Mouse (Mus musculus) left cerebral cortex, adult 9 months (tissue): ENCODE results near the gene Abl1.

Experiments used
- DNase-seq, 2 experiments: peaks; one replicate each; pipeline ENCODE4 v3.0.0; 2022; ENCODE audit warnings: low spot score in 2 of 2

The Abl1 gene

DNA sequence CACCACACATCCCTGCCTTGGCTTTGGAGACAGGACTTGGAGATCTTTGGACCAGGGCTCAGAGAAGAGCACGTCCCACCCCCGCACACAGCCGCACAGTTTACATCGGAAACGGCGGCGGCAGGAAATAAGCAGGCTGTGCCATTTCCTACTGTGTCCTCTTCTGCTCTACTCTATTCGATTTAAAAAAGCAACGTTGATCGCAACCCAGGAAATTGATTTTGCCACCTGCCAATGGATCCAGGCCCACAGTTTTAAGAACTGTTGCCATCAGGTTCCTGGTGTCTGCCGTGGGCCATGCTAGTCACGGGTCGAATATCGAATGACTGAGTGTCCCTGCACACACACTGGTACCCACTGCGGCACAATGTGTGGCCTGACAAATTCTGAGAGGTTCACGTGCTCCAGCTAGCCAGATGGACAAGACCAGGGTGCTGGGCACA, 137.3 kb downstream of the Abl1 start:
- no peak for DNase-seq

DNA sequence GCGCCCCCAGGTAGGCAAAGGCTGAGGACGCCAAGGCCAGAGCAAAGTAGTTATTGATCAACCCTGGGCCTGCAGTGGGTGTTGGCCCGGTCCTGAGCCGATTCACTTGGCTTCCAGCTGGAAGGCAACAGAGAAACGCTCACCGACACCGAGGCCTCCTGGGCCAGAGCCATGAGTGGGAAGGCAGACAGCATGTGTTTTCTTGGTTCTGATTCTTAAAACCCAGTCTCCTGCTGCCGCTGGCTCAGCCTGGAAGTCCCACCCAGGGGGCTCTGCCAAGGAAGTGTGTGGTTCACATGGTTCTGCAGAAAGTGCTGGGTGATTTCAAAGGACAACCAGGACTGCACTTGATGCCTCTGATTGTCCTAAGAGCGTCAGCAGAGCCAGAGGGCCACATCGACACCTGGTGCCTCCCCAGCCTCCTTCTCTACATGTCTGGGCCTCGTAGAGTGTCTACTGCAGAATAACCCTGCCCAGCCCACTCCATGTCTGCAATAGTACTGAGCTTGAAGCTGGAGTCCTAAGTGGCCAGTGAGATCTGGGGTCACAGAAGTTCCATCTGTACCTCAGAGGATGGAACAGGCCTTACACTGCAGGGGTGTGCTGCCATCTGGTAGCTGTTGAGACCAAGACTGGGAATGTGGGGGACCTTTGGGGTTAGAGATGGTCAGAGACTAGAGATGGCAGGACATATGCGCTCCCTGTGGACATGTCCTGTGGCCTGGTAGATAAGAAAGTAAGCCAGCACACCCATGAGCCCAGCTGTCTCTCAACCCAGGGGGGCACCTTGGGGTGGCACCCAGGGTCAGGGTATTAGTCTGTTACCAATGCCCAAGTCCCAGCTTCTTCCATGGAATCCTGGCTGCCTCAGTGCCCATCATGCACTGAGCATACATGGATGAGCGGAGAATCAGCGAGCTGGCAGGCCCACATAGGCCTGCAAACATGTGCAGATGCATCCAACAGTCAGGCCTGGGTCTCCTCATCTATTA, 138.2 kb downstream of the Abl1 start:
- DNase-seq = peak in 1 of 2 experiments; percentile 42

DNA sequence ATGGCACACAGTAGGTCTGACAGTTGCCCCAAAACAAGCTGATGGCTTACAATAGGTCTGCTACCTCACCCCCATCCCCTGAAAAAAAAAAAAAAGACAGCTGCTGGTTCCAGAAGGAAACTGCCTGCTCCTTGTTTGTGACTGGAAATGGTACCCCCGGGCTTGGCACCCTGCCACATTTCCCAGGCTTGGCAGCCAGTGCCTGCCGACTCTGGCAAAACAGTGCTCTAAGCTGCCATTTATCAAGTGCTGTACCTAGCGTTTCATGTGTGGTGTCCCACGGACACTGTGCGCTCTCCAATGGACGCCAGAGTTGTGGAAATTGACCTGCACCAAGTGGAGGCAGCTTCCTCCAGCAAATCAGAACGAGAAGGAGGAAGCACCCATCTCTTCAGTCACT, 139.7 kb downstream of the Abl1 start:
- peak in 1 of 2 experiments; percentile 43 for DNase-seq

DNA sequence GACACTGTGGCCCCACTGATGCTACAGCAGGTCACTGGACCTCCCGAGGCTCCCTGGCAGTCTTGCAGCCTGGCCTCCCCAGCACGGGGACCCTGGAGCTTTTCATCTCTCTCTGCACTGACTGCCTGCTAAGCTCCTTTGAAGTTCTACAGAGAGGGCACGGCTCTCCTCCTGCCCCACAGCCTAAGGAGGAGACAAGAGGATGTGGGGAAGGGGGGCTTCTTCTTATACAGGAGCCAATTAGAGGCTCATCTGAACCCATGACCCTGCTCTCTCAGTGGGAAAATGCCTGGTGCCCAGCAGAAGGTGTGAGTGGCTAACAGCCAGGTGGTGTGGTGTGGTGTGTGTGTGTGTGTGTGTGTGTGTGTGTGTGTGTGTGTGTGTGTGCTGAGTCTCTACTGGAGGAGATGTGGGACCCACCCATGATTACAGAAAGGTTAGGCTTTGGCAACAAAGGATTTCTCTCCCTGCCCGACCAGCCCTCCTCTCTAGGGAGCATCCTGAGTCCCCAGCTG, 140.2 kb downstream of the Abl1 start:
- no peak for DNase-seq

DNA sequence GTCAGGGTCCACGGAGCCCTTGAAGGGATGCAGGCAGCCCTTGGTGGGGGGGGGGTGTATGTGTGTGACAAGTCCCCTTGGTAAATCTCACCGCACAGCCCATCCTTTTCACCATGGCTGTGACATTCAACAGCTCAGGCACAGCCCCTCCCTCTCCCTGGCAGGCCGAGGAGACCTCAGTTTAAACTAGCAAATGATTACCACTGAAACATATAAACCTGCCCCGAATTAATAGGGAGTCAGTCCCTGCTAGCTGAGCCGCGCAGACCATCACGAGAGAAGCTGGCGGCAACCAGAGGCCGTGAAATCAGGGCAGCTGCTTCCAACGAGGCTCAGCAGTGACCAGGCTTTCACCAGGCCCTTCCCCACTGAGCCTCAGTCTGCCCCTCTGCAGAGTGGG, 147.9 kb downstream of the Abl1 start:
- no peak for DNase-seq

DNA sequence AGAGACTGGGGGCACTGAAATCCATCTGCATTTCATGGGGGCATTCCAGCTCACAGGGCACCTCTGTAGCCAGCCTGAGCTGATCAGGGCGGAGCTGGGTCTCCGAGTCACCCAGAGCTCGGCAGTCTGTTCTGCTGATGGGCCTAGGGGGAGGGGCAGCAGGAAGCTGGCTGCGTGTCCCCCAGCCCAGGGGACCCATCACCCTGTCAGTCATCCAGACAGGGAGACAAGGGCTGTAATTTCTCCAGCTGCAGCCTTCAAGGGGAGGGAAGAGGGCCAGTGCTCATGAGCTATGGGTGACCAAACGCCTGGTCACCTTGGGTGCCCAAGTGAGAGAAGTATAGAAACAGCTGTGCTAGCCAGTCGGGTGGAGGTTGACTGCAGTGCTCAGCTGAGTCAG, 148.8 kb downstream of the Abl1 start:
- no peak for DNase-seq

DNA sequence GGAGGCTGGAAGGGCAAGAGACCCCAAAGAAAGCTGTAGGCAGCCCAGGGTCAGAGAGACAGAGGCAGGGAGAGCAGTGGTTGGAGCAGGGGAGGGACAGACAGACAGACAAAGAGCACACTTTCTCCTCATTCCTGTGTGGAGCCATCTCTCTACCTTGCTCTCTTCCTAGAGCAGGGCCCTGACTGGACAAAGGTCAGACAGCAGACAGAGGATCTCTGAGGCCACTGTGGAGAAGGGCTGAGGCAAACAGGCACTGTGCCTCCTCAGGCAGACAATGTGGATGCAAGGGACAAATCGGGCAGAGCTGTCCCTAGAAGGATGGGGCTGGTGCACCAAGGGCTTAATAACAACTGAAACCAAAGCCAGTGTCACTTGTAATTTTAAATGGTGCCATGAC, 150.7 kb downstream of the Abl1 start:
- no peak for DNase-seq

DNA sequence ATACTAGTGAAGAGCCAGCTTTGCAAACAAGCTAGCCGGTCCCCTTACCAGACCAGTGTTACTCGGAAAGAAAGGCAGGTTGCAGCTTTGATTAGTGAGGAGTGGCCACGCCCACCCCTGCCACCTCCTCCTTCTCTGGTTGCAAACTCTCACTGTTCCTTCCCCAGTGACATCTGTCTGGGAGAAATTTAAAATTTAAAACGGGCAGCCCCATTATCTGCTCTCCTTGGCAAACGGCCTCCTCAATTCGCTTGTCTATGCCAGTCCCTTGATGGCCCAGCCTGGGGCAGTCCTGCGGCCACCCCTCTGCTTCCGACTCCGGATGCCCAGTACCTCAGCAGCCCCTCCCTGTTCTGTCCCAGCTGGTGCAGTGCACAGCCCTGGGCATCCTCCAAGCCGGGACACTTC, 156.6 kb downstream of the Abl1 start:
- no peak for DNase-seq

DNA sequence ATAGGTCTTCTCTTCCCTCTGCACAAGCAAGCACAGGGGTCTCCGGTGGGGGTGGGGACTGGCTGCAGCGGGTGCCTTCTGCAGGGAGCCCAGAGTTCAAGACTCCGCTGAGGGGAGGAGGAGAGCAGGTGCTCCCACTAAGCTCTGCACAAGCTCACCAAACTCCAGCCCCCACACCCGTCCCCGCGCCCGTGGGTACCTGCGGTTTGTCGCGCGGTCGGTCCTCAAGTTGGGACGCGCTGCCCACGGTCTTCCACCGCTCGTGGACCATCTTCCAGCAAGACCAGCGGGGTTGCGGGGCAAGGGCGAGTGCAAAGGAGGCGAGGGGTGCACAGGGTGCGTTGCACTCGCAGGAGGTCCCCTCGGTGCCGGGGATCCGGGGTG, 157.3 kb downstream of the Abl1 start:
- DNase-seq = no peak

DNA sequence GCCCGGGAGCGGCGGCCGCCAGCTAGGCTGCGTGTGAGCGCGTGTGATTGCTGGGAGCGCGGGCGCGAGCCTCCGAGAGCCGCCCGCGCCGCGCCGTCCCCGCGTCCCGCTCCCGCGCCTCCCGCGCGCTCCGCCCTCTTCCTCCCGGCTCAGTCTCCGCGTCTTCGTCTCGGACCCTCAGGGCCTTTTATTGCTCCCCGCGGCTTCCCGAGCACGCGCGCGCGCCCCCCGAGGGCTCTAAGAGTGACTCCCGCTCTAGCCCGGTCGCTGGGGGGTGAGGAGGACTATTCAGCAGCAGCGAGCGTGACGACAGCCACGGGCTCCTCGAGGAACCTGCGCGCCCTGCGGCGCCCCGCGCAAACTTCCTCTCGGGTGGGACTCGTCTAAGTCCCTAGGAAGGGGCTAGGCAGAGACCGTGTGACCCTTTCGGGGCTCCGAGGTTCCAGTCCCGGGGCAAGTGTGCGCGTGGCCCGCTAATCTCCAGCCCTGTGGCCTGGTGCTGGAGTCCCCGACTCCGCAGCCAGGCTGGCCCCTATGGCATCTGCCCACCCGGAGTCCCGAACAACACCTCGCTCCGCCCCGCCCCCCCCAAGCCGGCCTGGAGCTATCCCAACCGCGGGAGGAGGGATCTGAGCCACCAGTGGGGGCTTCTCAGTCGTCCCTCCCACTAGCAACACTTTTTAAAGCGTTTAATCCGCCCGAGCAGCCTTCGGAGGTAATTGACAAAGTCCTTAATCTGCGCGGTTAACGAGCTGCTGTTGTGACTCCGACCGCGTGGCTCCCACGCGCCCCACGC, 157.9 kb downstream of the Abl1 start, which contains the start of gene Fibcd1:
Gene Fibcd1 (minus strand): TSS at position 110 of the 796 bp plus-strand sequence.
- no peak for DNase-seq

DNA sequence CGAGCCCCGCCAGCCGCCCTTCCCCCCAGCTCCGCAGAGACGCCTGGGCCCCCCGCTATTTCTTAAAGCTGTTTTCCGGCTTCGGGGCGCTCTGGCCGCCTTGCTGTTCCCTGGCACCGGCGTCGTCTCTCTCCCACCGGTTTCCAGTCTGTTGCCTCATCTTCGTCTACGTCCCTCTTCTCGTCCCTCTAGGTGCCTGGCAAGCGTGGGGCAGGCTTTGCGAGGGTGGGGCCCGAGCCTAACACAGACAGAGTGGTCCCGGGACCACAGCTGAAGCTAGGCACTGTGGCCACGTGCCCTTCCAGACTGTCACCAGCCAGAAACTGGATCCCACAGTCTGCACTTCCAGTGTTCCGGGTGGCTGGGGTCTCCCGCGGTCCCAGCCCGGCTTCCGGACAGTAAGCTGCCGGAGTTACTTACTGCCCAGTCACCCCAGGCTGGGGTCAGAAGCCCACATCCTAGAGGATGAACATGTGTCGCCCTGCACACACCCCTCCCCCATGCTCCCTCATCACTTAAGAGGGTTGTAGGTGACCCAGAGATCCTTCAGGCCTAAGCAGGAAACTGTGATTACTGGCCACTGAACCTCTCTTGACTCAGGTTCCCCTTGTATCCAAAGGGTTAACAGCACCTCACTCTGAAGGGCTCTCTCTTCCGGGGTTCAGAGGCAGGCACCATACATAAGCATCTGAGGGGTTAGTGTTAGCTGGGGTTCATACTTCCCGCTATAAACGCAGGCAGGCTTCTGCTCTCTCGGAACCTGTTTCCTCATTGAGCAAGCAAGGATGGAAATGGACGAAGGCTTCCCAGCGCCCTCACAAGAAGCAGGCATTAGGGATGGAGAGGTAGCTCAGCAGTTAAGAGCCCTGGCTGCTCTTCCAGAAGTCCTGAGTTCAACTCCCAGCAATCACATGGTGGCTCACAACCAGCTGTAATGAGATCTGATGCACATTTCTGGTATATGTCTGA, 158.8 kb downstream of the Abl1 start:
- DNase-seq = no peak

DNA sequence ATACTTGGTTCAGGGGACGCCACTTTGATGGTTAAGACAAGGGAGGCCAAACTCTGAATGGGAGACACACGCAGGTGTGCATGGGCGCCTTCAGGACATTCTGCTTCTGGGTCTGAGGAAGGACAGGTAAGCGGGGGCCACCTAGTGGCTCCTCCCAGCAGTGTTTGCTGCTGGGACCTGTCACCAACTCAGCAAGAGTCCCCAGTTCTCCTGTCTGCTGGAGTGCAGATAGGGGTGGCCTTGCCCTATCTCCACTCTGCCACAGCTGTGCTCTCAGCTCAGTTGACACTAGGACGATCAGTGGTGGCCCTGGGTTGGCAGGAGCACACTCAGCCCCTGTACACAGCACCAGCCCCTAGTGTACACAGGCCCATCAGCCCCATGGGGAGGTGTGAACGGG, 159.7 kb downstream of the Abl1 start:
- no peak for DNase-seq

DNA sequence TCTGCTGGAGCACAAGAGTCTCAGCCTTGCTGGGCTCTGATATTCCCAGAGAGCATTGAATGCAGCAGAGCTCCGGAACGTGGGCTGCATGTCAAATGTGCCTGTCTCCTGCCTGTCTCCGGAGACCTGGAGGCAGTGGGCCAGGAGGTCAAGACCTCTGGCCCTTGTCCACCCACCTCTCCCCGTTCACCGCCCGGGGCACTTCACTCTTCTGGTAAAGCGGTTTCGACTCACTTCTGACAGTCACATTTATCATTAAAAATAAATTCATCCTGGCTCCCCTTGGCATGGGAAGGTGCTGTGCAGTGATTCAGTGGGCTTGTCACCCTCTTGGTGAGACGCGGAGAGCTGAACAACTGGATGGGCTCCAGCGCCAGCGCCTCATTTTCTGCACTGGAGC, 162.0 kb downstream of the Abl1 start:
- no peak for DNase-seq
